Mouse (Mus musculus): ENCODE measurements at regions not wholly inside any gene's neighbourhood (a gene's known extent, or its start where the extent isn't known, plus 50 kb on each side); places are given as distances from the start of the nearest gene placed in this dataset.

- TF ChIP-seq CTCF (IDR thresholded peaks at IDR 0.05), result no peak
- TF ChIP-seq EP300 (IDR thresholded peaks at IDR 0.05), result no peak
Observed at GRCm38 (mm10) chr8:82471825-82472224, 68.8 kb upstream of the Il15 start.
